Mouse (Mus musculus): Measurements from ENCODE around the gene Krt73.

DNA sequence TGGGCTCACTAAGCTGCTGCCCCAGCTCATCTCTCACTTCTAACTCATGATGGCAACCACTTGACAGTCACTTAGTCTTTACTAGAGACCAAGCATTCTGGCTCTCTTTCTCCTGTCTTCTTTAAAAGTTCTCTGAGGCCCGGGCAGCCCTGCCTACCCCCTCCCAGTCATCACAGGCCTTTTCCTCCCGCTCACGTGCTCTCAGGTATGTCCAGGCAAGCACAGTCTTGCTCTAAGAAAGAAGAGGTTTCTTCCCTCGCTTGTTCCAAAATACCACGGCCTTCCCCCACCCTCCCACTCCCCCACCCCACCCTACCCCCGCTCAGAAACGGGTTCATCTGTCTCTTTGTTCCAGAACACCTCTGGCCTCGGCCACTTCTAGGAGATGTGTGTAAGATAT, 31.9 kb downstream of the Krt73 start:
- TF ChIP-seq CTCF (IDR thresholded peaks at IDR 0.05; ENCODE audit: control insufficient read depth, insufficient read depth, insufficient read length), result no peak
- TF ChIP-seq USF1 (IDR thresholded peaks at IDR 0.05; ENCODE audit: low read depth), result no peak

Data from C2C12 (cell line).